Mouse (Mus musculus) regulatory T cell (primary cell): ENCODE results near the gene Tox4.

ENCODE experiments used
- in situ Hi-C: fragments of 300-600 bp; cut with MboI, MseI; formaldehyde crosslinking; loops from one replicate; pipeline ENCODE4 v1.15.1; 2025; ENCODE audit warnings: high pct_unique_total_duplicates

Gene Tox4

DNA sequence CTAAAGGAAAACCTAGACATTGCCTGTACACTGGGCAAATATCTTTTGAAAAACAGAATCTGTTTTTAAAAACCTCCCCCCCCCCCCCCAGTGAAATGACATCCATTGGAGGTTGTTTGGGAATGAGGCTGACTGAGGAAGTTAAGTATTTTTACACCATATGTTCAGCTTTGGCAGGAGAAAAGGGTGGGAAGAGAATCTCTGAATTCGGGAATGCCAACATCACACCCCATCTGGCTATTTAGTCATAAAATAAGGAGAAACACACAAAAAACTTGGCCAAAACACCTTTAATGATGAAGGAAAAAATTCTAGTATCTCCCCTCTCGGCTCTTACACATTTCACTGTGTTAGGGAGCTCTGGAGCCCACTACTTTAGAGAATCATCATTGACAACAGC, 32.0 kb downstream of the Tox4 start:
- in situ Hi-C loops = loop anchor here (25.0 kb wide), 1 partner anchor 1901 kb away; no protein-coding TSS in a partner anchor

DNA sequence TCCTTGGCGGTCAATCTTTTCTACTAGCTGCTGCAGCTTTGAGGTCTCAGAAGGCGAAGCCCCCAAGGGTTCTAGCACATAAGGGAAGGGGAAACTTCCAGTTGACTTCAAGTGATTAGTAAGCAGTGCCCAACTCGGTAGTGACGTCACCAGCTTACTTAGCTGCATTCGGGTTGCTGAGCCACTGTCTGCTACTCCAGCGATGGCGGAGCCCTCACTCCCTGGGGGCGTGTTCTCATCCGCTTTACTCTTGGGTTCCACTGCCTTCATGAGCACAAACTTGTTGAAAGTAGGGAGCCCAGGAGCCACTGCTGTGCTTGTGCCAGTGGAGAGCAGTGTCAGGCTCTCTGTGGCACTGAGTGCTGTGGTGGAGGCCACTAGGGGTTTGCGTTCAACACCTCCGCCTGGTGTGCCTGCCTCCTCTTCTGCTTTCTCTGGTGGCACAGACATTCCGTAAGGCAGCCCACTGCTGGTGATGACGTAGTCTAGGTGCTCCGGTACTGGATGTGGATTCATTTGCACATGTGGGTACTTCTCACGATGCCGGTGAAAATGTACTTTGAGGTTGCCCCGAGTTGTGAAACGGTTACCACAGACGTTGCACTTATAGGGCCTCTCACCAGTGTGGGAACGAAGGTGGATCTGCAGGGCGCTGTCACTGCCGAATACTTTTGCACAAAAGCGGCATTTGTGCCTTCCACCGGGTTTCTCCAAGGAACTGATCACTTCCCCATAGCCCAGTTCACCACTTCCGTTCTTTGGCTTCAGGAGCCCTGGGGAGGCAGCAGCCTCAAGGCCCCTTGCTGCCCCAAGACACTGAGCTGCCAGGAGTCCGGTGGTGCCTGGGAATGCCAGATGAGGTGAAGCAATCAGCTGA, 35.2 kb downstream of the Tox4 start:
- in situ Hi-C loops = loop anchor here (25.0 kb wide), 1 partner anchor 1898 kb away; no protein-coding TSS in a partner anchor

DNA sequence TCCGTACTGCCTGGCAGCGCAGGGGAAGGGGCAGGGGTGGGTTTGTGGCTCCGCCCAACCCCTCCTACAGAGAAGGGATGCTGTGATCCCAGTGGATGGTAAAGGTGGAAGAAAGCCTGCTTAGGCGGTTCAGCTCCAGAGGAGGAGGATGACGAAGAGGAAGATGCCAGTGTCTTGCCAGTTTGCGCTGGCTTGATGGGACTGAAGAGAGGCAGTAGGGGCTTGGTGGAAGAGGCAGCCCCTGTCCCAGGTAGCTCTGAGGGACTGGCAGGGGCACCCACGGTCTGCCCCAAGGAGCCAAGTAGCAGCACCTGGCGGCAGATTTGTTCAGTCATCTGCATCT, 35.8 kb downstream of the Tox4 start:
- in situ Hi-C loops = loop anchor here (25.0 kb wide), 1 partner anchor 1898 kb away; no protein-coding TSS in a partner anchor

DNA sequence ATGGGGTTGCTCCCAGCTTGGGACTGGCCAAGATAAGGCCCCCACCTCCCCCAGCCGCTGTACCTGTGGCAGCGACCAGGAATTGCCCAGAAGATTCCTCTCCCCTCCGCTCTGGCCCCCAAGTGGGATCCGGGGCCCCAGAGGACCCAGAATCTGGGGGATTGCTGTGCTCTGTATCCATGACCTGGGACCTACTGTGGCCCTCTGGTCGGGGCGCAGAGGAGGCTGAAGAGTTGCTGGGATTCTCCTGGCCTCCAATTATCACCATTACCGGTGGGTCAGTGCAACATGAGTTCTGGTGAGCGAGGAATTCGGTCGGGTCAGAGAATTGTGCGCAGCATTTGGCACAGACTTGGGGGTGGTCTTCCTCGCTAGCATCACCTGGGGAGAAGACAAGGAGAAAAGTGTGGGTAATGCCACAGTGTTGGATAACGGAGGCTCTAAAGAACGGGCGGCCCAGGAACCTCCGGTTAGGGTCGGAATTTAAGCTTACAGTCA, 36.4 kb downstream of the Tox4 start:
- in situ Hi-C loops = loop anchor here (25.0 kb wide), 1 partner anchor 1897 kb away; no protein-coding TSS in a partner anchor

DNA sequence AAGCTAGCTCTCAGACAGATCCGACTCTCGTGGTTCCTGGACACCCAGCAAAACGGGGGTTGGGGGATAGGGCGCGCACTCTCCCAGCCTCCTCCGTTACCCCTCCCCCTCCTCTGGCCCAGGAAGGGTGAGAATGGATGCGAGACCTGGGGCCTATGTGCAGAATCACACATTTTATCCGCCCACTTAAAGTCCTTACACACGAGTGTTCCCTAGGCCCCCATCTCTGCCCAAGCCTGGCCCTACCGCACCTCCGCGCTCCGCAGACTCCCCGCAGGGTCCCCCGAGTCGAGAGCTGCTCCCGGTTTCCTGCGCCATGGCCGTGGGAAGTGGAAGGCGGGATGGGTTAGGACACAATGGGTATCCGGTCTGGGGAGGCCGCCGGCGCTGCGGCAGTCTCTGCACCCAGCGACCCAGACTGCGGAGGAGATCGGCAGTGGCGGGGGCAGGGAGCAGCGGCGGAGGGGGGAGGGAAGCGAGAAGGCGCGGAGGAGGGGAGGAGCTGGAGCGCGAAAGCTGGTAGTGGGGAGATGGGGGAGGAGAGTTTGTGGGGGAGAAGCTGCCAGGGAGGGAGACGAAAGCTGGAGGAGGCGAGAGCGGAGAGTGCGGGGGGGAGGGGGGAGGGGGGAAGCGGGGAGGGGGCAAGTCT, 37.0 kb downstream of the Tox4 start:
- in situ Hi-C loops = loop anchor here (25.0 kb wide), 1 partner anchor 1896 kb away; no protein-coding TSS in a partner anchor

DNA sequence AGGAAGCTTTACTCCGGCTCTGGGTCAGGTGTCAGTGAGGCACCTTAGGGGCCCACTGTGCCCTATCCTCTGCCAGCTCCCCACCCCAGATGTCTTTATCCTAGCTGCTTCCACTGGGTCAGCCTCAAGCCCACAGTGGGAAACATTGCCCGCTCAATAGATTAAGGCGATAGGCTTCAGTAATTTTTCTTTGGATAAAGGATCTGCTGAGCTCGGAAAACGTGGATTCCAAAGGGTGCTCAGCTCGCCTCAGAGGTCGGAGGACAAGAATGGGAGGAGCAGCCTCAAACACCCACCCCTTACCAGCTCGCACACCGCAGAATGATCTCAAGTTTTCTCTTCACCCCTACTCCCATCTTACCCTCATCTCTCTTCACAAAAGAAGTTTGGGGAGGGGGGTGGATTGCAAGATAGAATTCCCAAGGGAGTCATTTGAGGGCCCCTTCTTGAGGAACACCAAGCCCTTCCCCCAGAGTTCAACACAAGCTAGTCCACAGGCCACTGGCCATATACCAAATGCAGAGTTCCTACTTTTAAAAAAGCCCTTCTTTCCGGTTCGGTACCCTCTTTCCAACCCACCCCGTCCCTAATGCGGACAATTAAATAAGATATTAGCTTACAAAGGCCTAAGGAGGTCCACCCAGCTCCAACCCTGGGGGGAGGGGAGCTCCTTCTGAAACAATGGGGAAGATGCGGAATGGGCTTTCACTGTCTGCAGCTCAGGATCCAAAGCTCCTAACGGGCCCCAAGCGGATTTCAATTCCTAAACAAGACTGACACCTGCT, 37.7 kb downstream of the Tox4 start:
- in situ Hi-C loops = loop anchor here (25.0 kb wide), 1 partner anchor 1896 kb away; no protein-coding TSS in a partner anchor

DNA sequence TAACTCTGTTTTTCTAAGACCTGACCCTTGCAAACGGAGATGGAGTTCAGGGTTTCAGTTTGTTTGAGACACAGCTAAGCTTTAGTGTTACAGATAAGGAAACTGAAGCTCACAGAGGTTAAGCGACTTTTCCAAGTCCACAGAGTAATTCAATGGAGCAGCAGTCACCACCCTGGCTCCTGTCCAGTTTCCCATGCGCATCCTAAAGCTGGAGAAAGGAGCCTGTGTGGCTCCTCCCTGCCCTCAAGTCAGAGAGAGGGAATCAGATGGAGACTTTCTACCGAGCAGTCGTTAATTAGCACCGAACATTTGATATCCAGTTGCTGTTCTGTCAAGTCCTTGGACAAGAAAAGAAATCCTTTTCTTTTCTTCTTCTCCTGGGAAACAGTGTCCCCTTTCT, 40.4 kb downstream of the Tox4 start:
- in situ Hi-C loops = loop anchor here (25.0 kb wide), 1 partner anchor 1893 kb away; no protein-coding TSS in a partner anchor

DNA sequence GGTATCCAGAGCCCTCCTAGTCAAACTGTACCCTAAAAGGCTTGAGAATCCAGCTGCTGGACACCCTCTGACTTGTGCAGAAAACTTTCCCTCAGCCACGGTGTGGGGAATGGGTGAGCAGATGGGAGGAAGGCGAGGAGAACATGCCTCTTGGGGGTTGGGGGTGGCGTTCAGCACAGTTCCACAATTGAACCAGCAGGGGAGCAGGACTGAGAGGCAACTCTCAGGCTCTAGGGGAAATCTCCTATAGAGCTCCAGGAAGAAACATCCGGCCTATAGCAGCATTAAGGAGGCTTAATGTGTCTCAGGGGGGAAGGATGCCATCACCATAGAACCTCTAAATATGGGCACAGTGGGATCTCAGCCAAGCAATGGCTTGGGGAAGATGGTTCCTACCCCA, 46.9 kb downstream of the Tox4 start:
- in situ Hi-C loops = no loop called here

DNA sequence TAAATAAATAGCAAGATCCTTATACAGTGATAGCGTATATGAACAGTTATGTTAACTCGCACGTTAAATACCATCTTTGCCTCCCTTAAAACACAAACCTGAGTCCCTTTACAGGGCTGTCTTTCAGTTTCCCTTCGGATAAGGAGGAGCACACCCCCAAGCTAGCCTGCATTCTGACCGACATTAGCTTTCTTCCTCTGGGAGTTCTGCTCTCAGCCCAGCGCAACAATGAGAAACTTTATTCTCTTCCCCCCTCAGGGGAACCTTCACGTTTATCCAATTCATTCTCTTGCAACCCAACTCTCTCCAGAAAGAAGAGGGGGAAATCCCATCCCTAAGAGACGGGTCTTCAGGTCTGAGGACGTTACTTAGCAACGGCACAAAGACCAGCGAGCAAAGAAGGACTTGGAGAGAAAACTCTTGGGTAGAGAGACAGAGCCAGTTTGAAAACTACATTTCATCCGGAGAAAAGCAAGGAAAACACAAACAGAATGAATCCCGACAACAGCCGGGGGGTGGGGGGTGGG, 48.5 kb downstream of the Tox4 start:
- in situ Hi-C loops = no loop called here

DNA sequence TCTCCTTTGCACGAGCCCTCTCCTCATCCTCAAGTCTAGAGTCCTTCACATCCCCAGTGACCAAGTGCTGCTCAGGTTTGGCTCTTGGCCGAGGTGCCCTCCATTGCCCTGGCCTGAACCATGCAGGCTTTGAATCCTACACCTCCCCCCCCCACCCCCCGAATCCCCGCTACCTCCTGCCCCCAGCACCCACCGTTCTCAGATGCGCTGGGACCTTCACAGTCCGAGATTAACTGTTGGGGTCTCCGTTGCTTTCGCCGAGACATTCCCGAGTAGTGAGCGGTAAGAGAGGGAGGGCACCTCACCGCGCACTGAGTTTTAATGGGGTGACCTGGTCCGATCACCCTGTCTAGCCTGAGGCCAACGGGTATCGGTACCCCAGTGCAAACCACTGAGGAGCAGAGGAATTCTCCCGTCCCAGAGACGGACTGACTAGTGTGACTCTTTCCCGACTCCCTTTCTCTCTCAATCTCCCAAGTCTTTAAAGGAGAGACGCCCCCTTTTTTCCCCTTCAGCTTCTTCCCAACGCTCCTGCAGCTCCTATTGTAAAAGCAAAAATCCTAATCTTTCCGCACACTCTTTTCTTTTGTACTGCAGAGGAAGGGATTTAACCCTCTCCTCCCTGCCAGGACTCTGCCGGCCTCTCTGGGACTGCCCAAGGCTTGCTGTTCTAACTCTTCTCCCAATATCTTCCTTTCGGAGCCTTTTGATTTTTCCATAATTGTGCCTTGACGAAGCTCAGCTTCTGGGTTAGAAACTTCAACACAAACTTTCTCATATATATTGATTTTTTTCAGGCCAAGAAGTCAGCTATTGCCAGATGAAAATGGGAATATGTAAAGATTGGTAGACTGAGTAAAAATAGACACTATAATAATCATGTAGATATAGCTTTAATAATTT, 49.2 kb downstream of the Tox4 start, which contains the start of gene Sall2:
Gene Sall2 (minus strand): TSS at position 853 of the 903 bp plus-strand sequence.
- in situ Hi-C loops = no loop called here

DNA sequence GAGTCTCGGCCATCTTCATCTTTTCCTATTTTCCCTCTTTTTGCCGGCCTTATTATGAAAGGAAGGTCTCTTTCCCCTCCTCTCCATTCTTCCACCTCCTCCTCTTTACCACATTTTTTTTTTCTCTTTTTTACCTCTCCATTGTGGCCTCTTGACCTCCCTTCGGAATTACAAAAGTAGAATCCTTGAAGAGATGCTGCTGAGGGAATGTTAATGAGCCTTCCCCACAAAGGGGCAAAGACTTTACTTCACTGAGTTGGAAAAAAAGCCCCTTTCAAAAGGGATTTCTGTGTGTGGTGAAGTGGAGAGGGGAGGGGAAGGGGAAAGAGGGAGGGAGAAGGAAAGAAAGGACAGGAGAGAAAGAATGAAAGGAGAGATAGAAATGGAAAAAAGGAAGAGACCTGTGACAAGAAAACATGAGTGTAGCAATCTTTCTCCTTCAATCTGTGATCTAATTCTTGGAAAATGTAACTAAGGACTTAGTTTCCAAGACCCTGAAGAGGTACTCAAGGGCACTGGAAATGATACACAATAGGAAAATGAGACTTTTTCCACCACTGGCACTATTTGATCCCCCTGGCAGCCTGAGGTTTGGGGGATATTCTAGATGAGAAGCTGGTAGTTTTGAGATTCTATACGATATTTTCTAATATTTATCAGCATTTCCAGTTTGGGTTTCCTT, 52.3 kb downstream of the Tox4 start:
- in situ Hi-C loops = no loop called here

DNA sequence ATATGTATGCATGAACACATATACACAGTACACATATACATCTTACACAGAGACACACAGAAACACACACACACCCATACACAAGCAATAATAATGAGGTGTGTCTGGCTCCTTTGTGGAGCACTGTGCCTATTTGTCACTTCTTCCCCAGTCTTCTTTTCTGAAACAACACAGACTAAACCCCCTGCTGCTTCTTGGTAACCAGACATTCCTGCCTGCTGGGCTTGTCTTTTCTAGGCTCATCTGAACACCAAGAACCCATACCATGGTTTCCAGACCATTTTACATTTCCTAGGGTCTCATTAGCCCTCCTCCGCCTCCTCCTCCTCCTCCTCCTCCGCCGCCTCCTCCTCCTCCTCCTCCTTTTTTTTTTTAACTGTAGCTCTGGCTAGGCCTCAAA, 53.2 kb downstream of the Tox4 start:
- in situ Hi-C loops = no loop called here

DNA sequence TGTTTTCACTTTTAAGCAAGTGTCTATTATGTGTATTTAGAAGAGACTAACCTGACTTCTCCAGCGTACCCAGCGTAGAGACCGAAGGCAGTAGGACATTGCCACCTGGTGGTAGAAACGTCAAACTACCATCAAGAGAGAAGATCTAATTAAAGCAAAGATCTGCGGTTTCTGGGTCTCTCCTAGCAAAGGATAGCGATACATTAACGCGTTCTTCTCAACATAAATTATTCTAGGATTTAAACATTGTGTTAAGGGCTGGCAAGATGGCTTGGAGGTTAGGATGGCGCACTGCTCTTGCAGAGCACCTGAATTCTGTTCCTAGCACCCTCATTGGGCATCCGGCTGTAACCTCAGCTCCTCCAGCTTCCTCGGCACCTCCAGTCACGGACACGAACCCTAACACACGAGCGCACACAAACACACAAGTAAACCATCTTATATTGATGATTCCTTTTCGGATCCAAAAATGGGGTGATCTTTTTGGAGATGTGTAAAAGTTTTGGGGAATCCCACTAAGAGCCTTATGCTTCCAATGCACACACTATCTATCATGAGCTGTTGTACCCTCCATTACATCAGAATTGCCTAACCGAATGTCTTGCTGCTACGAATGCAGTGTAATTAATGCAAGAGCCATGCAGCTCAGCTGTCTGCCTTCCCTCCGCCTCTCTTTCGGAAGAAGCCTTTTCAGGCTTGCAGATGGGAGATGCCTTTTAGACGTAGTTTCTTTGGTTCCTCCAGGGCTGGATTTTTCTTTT, 60.0 kb downstream of the Tox4 start:
- in situ Hi-C loops = loop anchor here (5.0 kb wide), 1 partner anchor 42 kb away; no protein-coding TSS in a partner anchor

DNA sequence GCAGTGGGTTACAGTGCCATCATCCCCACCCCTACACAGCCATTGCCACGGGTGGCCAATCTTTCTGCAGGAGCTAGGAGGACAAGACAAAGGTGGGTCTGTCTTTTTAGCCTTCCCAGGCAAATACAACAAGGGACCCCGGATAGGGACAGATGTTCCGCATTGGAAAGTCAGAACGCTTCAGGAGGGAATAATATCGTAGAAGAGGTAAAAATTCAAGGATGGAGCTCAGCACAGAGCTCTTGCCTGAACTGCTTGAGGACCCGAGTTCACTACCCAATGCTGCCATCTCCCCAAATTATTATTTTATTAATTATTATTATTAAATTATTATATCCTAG, 60.5 kb downstream of the Tox4 start:
- in situ Hi-C loops = loop anchor here (5.0 kb wide), 1 partner anchor 42 kb away; no protein-coding TSS in a partner anchor
